Mouse (Mus musculus) embryo, embryonic 11 days (tissue): ENCODE data around the gene Zfp207.
"Not testable (repeated sequence)": the region's sequence is repeated elsewhere in the genome, so short reads cannot be mapped to it uniquely, and the experiment has no call there.

Experiments used
- DNase-seq: peaks from one replicate; pipeline ENCODE4 v3.0.0-alpha.2; 2015

Gene Zfp207

GRCm38 (mm10) chr11:80383019-80383625 lies at the start of gene Zfp207:
Zfp207 (plus strand) TSS chr11:80383279.
- peak; percentile 99 for DNase-seq

- peak; percentile 85 for DNase-seq
Observed at GRCm38 (mm10) chr11:80335609-80336350, 47.3 kb upstream of the Zfp207 start.

- DNase-seq: peak; percentile 9
Observed at GRCm38 (mm10) chr11:80336351-80336730, 46.7 kb upstream of the Zfp207 start.

GRCm38 (mm10) chr11:80342482-80342881 lies 40.6 kb upstream of the Zfp207 start:
- peak; percentile 49 for DNase-seq

- peak; percentile 86 for DNase-seq
Observed at GRCm38 (mm10) chr11:80351832-80352430, 31.1 kb upstream of the Zfp207 start.

GRCm38 (mm10) chr11:80354832-80355231 lies 28.2 kb upstream of the Zfp207 start:
- DNase-seq: peak; percentile 48

GRCm38 (mm10) chr11:80368949-80369348 lies 14.1 kb upstream of the Zfp207 start:
- no peak for DNase-seq

- no peak for DNase-seq
Observed at GRCm38 (mm10) chr11:80376651-80377050, 6.4 kb upstream of the Zfp207 start.

- peak; percentile 92 for DNase-seq
Observed at GRCm38 (mm10) chr11:80377712-80378451, 5.2 kb upstream of the Zfp207 start, which contains the start of gene 5730455P16Rik. 5730455P16Rik (minus strand) TSS chr11:80378034.

GRCm38 (mm10) chr11:80378452-80379068 lies 4.5 kb upstream of the Zfp207 start:
- DNase-seq: not testable (repeated sequence)

- DNase-seq: not testable (repeated sequence)
Observed at GRCm38 (mm10) chr11:80379184-80379583, 3.9 kb upstream of the Zfp207 start.

- DNase-seq: peak; percentile 42
Observed at GRCm38 (mm10) chr11:80382626-80383018, 457 bp upstream of the Zfp207 start.

GRCm38 (mm10) chr11:80383626-80384046 lies 557 bp downstream of the Zfp207 start:
- DNase-seq: peak; percentile 50

- no peak for DNase-seq
Observed at GRCm38 (mm10) chr11:80384461-80384860, 1.4 kb downstream of the Zfp207 start.

GRCm38 (mm10) chr11:80385055-80385454 lies 2.0 kb downstream of the Zfp207 start:
- DNase-seq: no peak

- DNase-seq: no peak
Observed at GRCm38 (mm10) chr11:80386790-80387189, 3.7 kb downstream of the Zfp207 start.

- DNase-seq: no peak
Observed at GRCm38 (mm10) chr11:80389885-80390284, 6.8 kb downstream of the Zfp207 start.

- no peak for DNase-seq
Observed at GRCm38 (mm10) chr11:80391407-80392120, 8.5 kb downstream of the Zfp207 start.

- no peak for DNase-seq
Observed at GRCm38 (mm10) chr11:80395930-80396329, 12.9 kb downstream of the Zfp207 start.

GRCm38 (mm10) chr11:80396617-80397016 lies 13.5 kb downstream of the Zfp207 start:
- no peak for DNase-seq

- DNase-seq: not testable (repeated sequence)
Observed at GRCm38 (mm10) chr11:80407878-80408277, 24.8 kb downstream of the Zfp207 start.

GRCm38 (mm10) chr11:80410377-80410776 lies 27.3 kb downstream of the Zfp207 start:
- DNase-seq: no peak
